Mouse (Mus musculus) MEL (cell line): ENCODE results near the gene Elovl5. TPM values are rescaled to one million over a fixed set of nuclear protein-coding genes. Genes with fewer than 3 reads are reported as not detected.

Experiments
- DNase-seq: peaks from one replicate; pipeline ENCODE4 v3.0.0; 2011; ENCODE audit warnings: low read depth, low spot score
- H3K27ac ChIP-seq: 2 replicates; pipeline ENCODE4 v1.5.1; 2012; ENCODE audit warnings: low read depth, mild to moderate bottlenecking, control low read depth, low read length, moderate library complexity; ENCODE audit not compliant: control insufficient read depth
- H3K27me3 ChIP-seq, 2 experiments: fragments of 150-350 bp in 1 of 2; sonication (generic) in 1 of 2; 2 replicates each; pipeline ENCODE4 v1.6.1; 2012; ENCODE audit warnings: low read length in 2 of 2, mild to moderate bottlenecking in 2 of 2, improper control_type of control experiment in 1 of 2, moderate library complexity in 1 of 2; ENCODE audit not compliant: insufficient read depth in 2 of 2, control insufficient read depth in 1 of 2
- H3K36me3 ChIP-seq, 2 experiments: 2 replicates each; pipeline ENCODE4 v1.6.1; 2012 to 2014; ENCODE audit warnings: low read length in 2 of 2, improper control_type of control experiment in 1 of 2, inconsistent platforms in 1 of 2, mild to moderate bottlenecking in 1 of 2; ENCODE audit not compliant: insufficient read depth in 2 of 2, control insufficient read depth in 1 of 2
- H3K4me1 ChIP-seq, 2 experiments: fragments of 150-350 bp in 1 of 2; sonication (generic) in 1 of 2; 2 replicates each; pipeline ENCODE4 v1.6.1; 2012; ENCODE audit warnings: low read length in 2 of 2, improper control_type of control experiment in 1 of 2, mild to moderate bottlenecking in 1 of 2; ENCODE audit not compliant: insufficient read depth in 2 of 2, control insufficient read depth in 1 of 2
- H3K4me3 ChIP-seq, 2 experiments: fragments of 150-350 bp in 1 of 2; sonication (generic) in 1 of 2; 2 replicates each; pipeline ENCODE4 v1.5.1; 2012; ENCODE audit warnings: low read depth in 2 of 2, low read length in 2 of 2, mild to moderate bottlenecking in 2 of 2, moderate library complexity in 2 of 2, control low read depth in 1 of 2, improper control_type of control experiment in 1 of 2; ENCODE audit not compliant: control insufficient read depth in 1 of 2, insufficient read depth in 1 of 2
- H3K79me2 ChIP-seq: 2 replicates; pipeline ENCODE4 v1.6.1; 2012; ENCODE audit warnings: mild to moderate bottlenecking, low read length, moderate library complexity; ENCODE audit not compliant: control insufficient read depth, poor library complexity, insufficient read depth
- H3K9ac ChIP-seq: 2 replicates; pipeline ENCODE4 v1.6.1; 2012; ENCODE audit warnings: low read depth, mild to moderate bottlenecking, control low read depth, low read length, moderate library complexity; ENCODE audit not compliant: control insufficient read depth, poor library complexity, severe bottlenecking
- H3K9me3 ChIP-seq: fragments of 150-350 bp; sonication (generic); replicated peaks from 2 replicates; pipeline ENCODE4 v1.6.1; 2012; ENCODE audit warnings: mild to moderate bottlenecking, low read length, improper control_type of control experiment, moderate library complexity; ENCODE audit not compliant: insufficient read depth
- E2F4 ChIP-seq: IDR thresholded peaks from 2 replicates; pipeline ENCODE4 v1.6.1; 2011; ENCODE audit warnings: low read depth, low read length, improper control_type of control experiment, borderline replicate concordance
- EP300 ChIP-seq, 2 experiments: IDR thresholded peaks; 2 replicates each; pipeline ENCODE4 v1.6.1; 2011; ENCODE audit warnings: improper control_type of control experiment in 2 of 2, low read length in 2 of 2, low read depth in 1 of 2, mild to moderate bottlenecking in 1 of 2
- ETS1 ChIP-seq: IDR thresholded peaks from 2 replicates; pipeline ENCODE4 v1.6.1; 2012; ENCODE audit warnings: low read depth, mild to moderate bottlenecking, inconsistent platforms, low read length, improper control_type of control experiment, moderate library complexity
- GABPA ChIP-seq: IDR thresholded peaks from 2 replicates; pipeline ENCODE4 v1.6.1; 2012; ENCODE audit warnings: low read depth, mild to moderate bottlenecking, inconsistent platforms, low read length, improper control_type of control experiment, moderate library complexity
- GATA1 ChIP-seq: IDR thresholded peaks from 2 replicates; pipeline ENCODE4 v1.6.1; 2011; ENCODE audit warnings: low read depth, low read length, improper control_type of control experiment
- KAT2A ChIP-seq: conservative IDR thresholded peaks from 2 replicates; pipeline ENCODE4 v1.6.1; 2012; ENCODE audit warnings: low read depth, low read length, improper control_type of control experiment, inconsistent platforms
- MAZ ChIP-seq: IDR thresholded peaks from 2 replicates; pipeline ENCODE4 v1.6.1; 2012; ENCODE audit warnings: low read depth, mild to moderate bottlenecking, inconsistent platforms, low read length, improper control_type of control experiment
- MYB ChIP-seq: IDR thresholded peaks from 2 replicates; pipeline ENCODE4 v1.6.1; 2011; ENCODE audit warnings: mild to moderate bottlenecking, low read depth, low read length, improper control_type of control experiment
- MYC ChIP-seq: IDR thresholded peaks from 2 replicates; pipeline ENCODE4 v1.6.1; 2011; ENCODE audit warnings: low read depth, mild to moderate bottlenecking, low read length, improper control_type of control experiment, moderate library complexity
- NRF1 ChIP-seq: IDR thresholded peaks from 2 replicates; pipeline ENCODE4 v1.6.1; 2014; ENCODE audit warnings: low read depth, mild to moderate bottlenecking, inconsistent platforms, low read length, improper control_type of control experiment, moderate library complexity; ENCODE audit not compliant: poor library complexity, insufficient read depth, severe bottlenecking
- POLR2A ChIP-seq, 2 experiments: IDR thresholded peaks; 2 replicates each; pipeline ENCODE4 v1.6.1; 2011 to 2012; ENCODE audit warnings: low read length in 2 of 2, mild to moderate bottlenecking in 2 of 2, control low read depth in 1 of 2, improper control_type of control experiment in 1 of 2, low read depth in 1 of 2, moderate library complexity in 1 of 2; ENCODE audit not compliant: control insufficient read depth in 1 of 2, insufficient read depth in 1 of 2, poor library complexity in 1 of 2
- POLR2AphosphoS2 ChIP-seq: IDR thresholded peaks from 2 replicates; pipeline ENCODE4 v1.6.1; 2011; ENCODE audit warnings: low read length, improper control_type of control experiment
- RAD21 ChIP-seq: IDR thresholded peaks from 2 replicates; pipeline ENCODE4 v1.6.1; 2011; ENCODE audit warnings: mild to moderate bottlenecking, low read depth, low read length, improper control_type of control experiment
- TAL1 ChIP-seq: IDR thresholded peaks from 2 replicates; pipeline ENCODE4 v1.6.1; 2012; ENCODE audit warnings: mild to moderate bottlenecking, inconsistent platforms, low read length, moderate library complexity, mixed read lengths
- TCF12 ChIP-seq: IDR thresholded peaks from 2 replicates; pipeline ENCODE4 v1.6.1; 2014; ENCODE audit warnings: low read depth, mild to moderate bottlenecking, inconsistent platforms, low read length, improper control_type of control experiment, moderate library complexity
- UBTF ChIP-seq: IDR thresholded peaks from 2 replicates; pipeline ENCODE4 v1.6.1; 2012; ENCODE audit warnings: low read depth, mild to moderate bottlenecking, inconsistent platforms, low read length, improper control_type of control experiment, moderate library complexity, borderline replicate concordance; ENCODE audit not compliant: insufficient read depth
- USF1 ChIP-seq: IDR thresholded peaks from 2 replicates; pipeline ENCODE4 v1.6.1; 2014; ENCODE audit warnings: low read depth, mild to moderate bottlenecking, inconsistent platforms, low read length, improper control_type of control experiment, moderate library complexity
- ZNF384 ChIP-seq: IDR thresholded peaks from 2 replicates; pipeline ENCODE4 v1.6.1; 2012; ENCODE audit warnings: low read depth, mild to moderate bottlenecking, inconsistent platforms, low read length, improper control_type of control experiment
- polyA plus RNA-seq, 2 experiments: library from polyadenylated mRNA; stranded (reverse) in 1 of 2; unstranded in 1 of 2; fragments of >175 nt in 1 of 2; fragments of >200 nt in 1 of 2; gene quantifications; 2 replicates each; pipeline versions ENCODE4 v1.2.1 to v1.2.4; 2012; ENCODE audit warnings: low replicate concordance in 2 of 2, low read depth in 1 of 2; ENCODE audit not compliant: insufficient read length in 2 of 2, insufficient read depth in 1 of 2, missing spikeins in 1 of 2
- total RNA-seq: library from RNA; depleted of rRNA; stranded (reverse); fragments of 300-350 nt; gene quantifications from 2 replicates; pipeline ENCODE4 v1.2.3, GENCODE M21; 2012

Gene Elovl5
- total and polyA plus RNA-seq, 3 experiments, result 52.3 to 73.0 (median 58.3) TPM

DNA sequence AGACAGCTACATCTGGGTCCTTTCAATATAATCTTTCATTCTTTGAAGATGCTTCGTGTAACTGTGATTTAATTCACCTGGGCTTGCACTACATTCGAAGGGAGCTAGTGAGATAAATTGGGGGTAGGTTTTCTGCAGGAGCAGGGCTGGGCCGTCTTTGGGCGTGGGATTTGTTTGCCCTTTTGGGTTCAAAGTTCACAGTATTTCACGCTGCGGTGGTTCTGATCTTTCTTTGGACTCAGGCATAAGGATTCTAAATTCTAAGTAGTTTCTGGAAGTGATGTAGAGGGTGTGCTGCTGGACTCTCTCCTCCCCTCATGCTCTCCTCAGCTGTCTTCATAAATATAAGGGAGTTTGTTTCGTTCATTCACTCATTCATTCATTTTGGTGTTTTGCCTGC lies 34.8 kb downstream of the Elovl5 start:
- no peak overlapping the region for H3K27ac ChIP-seq
- TF ChIP-seq USF1 (no peak), EP300 (IDR thresholded peaks at IDR 0.05; ENCODE audit: low read depth in 1 of 2, low read length in 2 of 2) (no peak), POLR2A (IDR thresholded peaks at IDR 0.05; ENCODE audit: control insufficient read depth in 1 of 2, insufficient read depth in 1 of 2, low read depth in 1 of 2, low read length in 2 of 2, poor library complexity in 1 of 2) (no peak), UBTF (no peak)
- TF ChIP-seq, all 39 proteins: peak for 0
- Histone ChIP-seq H3K4me3 (no peak overlapping the region), H3K4me1 (peaks cover 5 to 12% of the 10 kb centered on the region in 2 experiments), H3K36me3 (peaks cover 5 to 11% of the 10 kb centered on the region in 2 experiments), H3K27me3 (no peaks in the 10 kb centered on the region), H3K9ac (no peak overlapping the region), H3K79me2 (peaks cover 56% of the 10 kb centered on the region), H3K9me3 (no peaks in the 10 kb centered on the region)
- no peak for DNase-seq

DNA sequence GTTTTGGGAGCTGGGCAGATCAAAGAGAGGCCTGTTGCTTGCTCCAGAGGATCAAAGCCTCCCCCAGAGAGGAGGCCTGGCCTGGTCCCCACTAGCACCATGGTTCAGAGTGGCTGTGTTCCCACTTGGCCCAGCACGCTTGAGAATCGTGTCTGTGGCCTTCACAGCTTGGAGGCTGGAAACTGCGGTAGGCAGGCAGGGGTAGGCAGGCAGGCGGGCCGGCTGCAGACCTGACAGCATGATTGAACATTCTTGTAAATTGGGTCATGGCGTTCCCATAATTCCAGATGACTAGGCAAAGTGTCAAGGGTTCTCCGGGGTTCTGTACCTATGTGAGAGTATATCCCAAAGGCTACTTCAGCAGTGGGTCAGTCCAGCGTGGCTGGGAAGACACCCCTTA lies 35.9 kb downstream of the Elovl5 start:
- H3K27me3 ChIP-seq, result no peaks in the 10 kb centered on the region
- no peak for DNase-seq
- H3K27ac ChIP-seq, result no peak overlapping the region
- H3K4me3 ChIP-seq, result no peak overlapping the region
- peaks cover 53% of the 10 kb centered on the region for H3K79me2 ChIP-seq
- no peaks in the 10 kb centered on the region for H3K9me3 ChIP-seq
- TF ChIP-seq NRF1, result no peak
- TF ChIP-seq POLR2A (IDR thresholded peaks at IDR 0.05; ENCODE audit: control insufficient read depth in 1 of 2, insufficient read depth in 1 of 2, low read depth in 1 of 2, low read length in 2 of 2, poor library complexity in 1 of 2), result no peak
- no peak for TF ChIP-seq GATA1
- no peak for TF ChIP-seq MYC
- no peak for TF ChIP-seq MAZ
- TF ChIP-seq E2F4, result no peak
- TF ChIP-seq, all 39 proteins: peak for 0
- Histone ChIP-seq H3K36me3 (peaks cover 6 to 11% of the 10 kb centered on the region in 2 experiments), H3K9ac (no peak overlapping the region), H3K4me1 (peaks cover 5 to 12% of the 10 kb centered on the region in 2 experiments)

DNA sequence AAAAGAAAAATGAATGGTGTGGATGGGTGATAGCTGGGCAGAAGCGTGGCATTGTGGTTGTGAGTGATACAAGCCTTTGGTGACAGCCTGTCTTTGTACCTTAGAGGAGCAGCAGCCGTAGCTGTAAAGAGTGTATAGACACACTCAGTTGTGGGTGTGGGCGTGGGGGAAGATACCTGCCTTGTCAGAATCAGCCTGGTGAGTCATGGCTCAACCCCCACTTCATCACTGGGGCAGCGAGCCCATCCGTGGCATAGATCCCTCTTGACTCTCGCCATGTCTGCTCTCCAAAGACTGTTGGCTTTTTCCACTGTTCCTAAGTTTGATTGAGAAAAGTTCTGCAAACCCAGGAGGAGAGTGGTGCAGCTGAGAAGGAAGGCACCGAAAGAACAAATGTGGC lies 37.3 kb downstream of the Elovl5 start:
- no peak overlapping the region for H3K27ac ChIP-seq
- no peaks in the 10 kb centered on the region for H3K27me3 ChIP-seq
- H3K9ac ChIP-seq, result no peak overlapping the region
- H3K79me2 ChIP-seq, result peaks cover 47% of the 10 kb centered on the region
- peaks cover 5 to 14% of the 10 kb centered on the region in 2 experiments for H3K4me1 ChIP-seq
- peaks cover 11 to 12% of the 10 kb centered on the region in 2 experiments for H3K36me3 ChIP-seq
- H3K9me3 ChIP-seq, result no peaks in the 10 kb centered on the region
- TF ChIP-seq RAD21, result no peak
- no peak for TF ChIP-seq MYB
- TF ChIP-seq ETS1, result no peak
- TF ChIP-seq TAL1, result no peak
- no peak for TF ChIP-seq TCF12
- TF ChIP-seq MYC, result no peak
- TF ChIP-seq KAT2A, result no peak
- no peak for TF ChIP-seq GABPA
- TF ChIP-seq ZNF384, result no peak
- TF ChIP-seq GATA1, result no peak
- TF ChIP-seq UBTF, result no peak
- no peak for TF ChIP-seq POLR2AphosphoS2
- TF ChIP-seq, all 39 proteins: peak for 0
- no peak overlapping the region for H3K4me3 ChIP-seq
- peak; percentile 18 for DNase-seq
